Mouse (Mus musculus): ENCODE data around the gene Neurl1b.

GRCm38 (mm10) chr17:26371246-26371535 is 43.4 kb upstream of the Neurl1b start:
- TF ChIP-seq POLR2A (IDR thresholded peaks at IDR 0.05; ENCODE audit: borderline replicate concordance, low read depth, low read length) (no peak), CTCF (IDR thresholded peaks at IDR 0.05; ENCODE audit: low read depth, low read length) (no peak)

All from bone marrow macrophage, adult 2 months (primary cell).